Mouse (Mus musculus): ENCODE results near the gene Ryr3.

Ryr3 gene

GRCm38 (mm10) chr2:113216746-113217461 lies at the start of gene Ryr3:
Ryr3 (minus strand) TSS chr2:113217096.
- DNase-seq (ENCODE audit: low spot score in 2 of 2), result peak; percentile 72

GRCm38 (mm10) chr2:113238871-113239270 lies 22.0 kb upstream of the Ryr3 start:
- no peak for DNase-seq (ENCODE audit: low spot score in 2 of 2)

DNA sequence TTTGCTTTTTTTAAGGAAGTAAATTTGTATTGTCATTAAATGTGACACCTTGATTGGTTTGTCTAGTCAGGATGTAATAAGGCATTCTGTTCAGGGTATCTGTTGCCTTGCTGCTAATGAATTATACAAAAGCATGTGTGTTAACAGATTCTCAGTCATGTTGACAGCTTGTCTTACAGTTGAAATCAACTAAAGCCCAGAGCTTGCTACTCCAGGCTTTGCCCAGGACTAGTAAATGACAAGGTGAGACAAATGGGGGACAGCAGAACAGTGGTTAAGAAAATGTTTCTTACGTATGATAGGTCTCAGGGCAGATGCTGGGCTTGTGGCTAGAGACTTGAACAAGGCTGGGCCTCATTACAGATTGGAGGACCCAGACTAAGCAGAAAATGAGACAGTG lies 20.1 kb upstream of the Ryr3 start:
- no peak for DNase-seq (ENCODE audit: low spot score in 2 of 2)

DNA sequence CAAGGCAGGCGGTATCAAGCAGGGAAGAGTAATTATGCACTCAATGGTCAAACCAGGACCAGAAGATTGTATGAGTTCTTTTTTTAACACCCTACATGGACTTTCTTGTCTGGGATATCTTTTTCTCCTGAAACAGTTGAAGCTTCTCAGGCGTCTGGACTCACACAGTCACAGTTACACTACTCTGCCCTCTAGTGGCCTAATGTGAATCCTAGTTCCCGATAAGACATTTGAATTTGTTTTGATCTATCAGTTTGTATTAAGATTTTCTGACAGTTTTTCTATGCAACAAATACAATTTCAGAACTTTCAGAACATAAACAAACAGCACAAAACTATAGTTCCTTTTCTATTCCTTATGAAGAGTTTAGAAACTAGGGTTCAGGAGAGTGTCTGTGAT lies 17.7 kb upstream of the Ryr3 start:
- DNase-seq (ENCODE audit: low spot score in 2 of 2), result peak; percentile 39 to 71

- DNase-seq (ENCODE audit: low spot score in 2 of 2), result no peak
These were observed 16.5 kb upstream of the Ryr3 start for GRCm38 (mm10) chr2:113233356-113233755.

DNA sequence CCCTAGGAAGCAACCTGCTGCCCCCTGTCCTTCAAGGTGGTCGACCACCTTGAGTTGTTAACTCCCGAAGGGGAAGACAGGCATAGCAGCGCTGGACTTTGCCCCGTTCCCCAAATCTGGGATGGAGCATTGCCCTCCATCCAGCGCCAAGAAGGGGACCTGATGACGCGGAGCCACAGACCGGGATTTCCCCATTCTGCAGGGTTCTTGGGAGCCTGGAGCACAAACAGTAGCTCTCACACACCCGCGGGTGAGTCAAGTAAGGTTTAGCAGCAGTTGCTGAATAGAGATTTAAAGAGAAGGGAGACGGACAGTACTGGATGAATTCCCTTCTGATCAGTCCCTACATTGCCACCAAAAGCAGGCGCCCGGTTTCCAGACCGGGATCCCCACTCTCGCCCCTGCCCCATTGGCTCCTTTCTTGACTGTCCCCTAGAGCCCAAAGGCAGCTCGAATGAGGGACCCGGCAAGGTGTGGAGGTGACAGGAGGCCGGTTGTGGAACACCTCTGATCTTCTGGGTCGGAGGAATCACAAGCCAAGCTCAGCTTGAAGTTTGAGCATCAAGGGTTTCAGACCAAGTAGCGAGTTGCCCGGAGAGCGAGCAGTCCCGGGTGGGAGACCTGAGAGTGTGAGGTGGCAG lies 671 bp downstream of the Ryr3 start:
- peak; percentile 36 to 39 for DNase-seq (ENCODE audit: low spot score in 2 of 2)

GRCm38 (mm10) chr2:113210023-113210422 lies 6.9 kb downstream of the Ryr3 start:
- DNase-seq (ENCODE audit: low spot score in 2 of 2), result no peak

GRCm38 (mm10) chr2:113209263-113209662 lies 7.6 kb downstream of the Ryr3 start:
- DNase-seq (ENCODE audit: low spot score in 2 of 2), result no peak

DNA sequence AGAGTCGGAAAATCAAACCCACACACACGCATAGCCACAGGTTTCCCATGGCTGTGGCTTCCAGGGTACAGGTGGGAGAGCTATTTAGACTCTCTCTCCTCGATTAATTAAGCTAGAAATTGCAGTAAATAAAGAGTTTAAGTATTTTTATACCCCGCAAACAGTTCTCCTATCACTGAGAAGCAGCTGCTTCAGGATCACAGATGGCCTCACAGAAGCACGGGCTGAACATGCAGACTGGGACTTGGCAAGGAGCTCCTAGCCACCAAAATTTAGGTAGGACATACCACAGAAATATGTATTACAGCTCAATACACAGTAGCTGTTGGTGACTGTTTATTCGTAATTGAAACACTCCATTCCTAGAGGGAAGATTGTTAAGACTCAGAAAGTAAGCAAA lies 14.0 kb downstream of the Ryr3 start:
- no peak for DNase-seq (ENCODE audit: low spot score in 2 of 2)

DNA sequence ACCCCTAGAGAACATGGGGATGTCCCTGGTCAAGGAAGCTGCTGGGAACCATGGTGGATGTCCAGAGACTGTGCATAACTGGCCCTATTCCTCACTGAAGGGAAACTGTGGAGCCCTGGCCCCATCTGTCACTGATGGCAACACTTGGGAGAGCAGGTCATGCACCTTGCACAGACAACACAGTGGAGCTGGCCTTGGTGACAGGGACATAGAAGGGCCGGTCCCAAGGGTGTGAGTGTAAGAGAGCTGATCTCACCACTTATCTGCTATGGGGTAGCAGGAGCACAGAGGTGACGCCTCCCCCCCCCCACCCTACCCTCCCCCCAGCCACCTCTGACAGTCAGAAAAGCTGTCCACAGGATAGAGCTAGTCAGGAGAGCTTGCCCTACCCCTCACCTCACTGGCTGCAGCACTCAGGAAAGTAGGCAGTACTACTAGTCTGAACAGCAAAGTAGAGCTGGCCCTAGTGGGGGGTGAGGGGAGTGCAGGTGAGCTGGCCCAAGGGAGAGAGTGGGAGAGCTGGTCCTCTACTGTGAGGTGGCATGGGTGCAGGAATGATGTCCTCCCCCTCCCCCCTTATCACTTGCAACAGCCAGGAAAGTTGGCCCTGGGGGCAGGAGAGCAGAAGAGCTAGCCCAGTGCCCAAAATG lies 17.7 kb downstream of the Ryr3 start:
- DNase-seq (ENCODE audit: low spot score in 2 of 2), result no peak

GRCm38 (mm10) chr2:113187158-113187557 lies 29.7 kb downstream of the Ryr3 start:
- DNase-seq (ENCODE audit: low spot score in 2 of 2), result no peak

DNA sequence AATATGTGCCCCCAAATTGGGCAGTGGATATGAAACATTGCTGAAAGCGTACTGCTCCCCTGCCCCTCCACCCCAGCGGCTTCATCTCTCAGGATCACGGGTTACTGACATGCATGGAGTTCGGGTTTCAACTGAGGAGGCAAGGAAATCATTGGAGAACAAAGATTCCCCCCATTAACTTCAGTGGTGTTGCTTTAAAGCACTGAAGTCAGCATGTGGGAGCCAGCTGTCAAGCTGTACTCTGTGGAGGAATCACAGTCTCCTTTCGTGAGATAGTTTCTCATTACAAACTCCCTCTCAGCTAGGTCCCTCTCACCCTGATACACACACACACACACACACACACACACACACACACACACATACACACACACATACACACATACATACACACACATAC lies 35.2 kb downstream of the Ryr3 start:
- no peak for DNase-seq (ENCODE audit: low spot score in 2 of 2)

DNA sequence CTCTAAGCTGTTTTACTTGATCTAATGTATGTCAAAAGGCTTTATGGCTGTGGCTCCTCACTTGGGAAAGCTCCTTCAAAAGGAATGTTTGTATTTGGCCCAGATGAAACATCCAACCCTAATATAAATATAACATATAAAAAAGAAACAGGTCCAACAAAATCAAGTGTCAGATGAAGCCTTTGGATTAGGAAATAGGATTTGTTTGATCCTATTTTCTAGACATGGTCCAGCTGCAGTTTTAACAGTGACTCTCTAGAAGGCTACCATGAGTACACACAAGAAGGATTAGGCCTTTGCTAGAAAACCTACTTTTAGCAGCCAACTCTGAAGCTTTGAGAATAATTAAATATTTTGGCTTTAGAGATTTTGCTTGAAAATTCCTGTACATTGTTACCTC lies 38.8 kb downstream of the Ryr3 start:
- no peak for DNase-seq (ENCODE audit: low spot score in 2 of 2)

DNA sequence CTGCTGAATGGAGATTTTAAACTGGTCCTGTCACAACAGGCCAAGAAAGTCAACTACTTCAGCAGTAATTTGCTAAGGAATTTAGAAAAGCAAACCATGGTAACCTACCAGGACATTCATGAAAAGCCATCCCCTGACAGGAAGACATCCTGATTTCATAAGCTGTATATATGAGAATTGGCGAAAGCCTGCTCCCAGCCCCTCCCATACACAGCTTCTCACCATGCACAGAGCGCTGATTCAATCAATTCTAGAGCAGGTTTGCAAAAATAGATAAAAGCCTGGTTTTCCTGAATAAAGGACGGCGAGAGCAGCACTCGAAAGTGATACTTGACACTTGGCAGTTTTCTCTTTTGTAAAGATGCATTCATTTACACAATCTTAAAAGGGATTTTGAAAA lies 40.6 kb downstream of the Ryr3 start:
- no peak for DNase-seq (ENCODE audit: low spot score in 2 of 2)

DNA sequence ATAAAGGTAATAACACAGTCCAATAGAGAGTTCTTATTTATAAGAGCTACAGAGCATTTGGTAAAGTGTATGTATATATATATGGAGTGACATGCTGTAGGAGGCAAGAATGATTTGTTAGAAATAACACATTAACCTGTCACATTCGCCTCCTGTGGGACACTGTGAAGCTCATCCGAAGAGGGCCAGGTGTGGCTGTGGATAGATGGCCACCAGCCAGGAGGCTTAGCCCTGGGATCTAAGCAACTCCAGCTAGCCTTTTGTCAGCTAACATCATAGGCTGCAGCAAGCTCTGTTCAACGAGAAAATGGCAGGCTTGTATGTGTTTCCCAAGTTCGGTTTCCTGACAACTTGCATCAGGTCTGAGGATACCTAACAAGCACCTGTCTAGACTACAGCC lies 48.8 kb downstream of the Ryr3 start:
- DNase-seq (ENCODE audit: low spot score in 2 of 2), result no peak

- peak; percentile 45 to 50 for DNase-seq (ENCODE audit: low spot score in 2 of 2)
These were observed 55.4 kb downstream of the Ryr3 start for GRCm38 (mm10) chr2:113161494-113161893.

- DNase-seq (ENCODE audit: low spot score in 2 of 2), result no peak
These were observed 79.1 kb downstream of the Ryr3 start for GRCm38 (mm10) chr2:113137766-113138165.

GRCm38 (mm10) chr2:113123476-113123875 lies 93.4 kb downstream of the Ryr3 start:
- DNase-seq (ENCODE audit: low spot score in 2 of 2), result no peak

GRCm38 (mm10) chr2:113119080-113119479 lies 97.8 kb downstream of the Ryr3 start:
- no peak for DNase-seq (ENCODE audit: low spot score in 2 of 2)

DNA sequence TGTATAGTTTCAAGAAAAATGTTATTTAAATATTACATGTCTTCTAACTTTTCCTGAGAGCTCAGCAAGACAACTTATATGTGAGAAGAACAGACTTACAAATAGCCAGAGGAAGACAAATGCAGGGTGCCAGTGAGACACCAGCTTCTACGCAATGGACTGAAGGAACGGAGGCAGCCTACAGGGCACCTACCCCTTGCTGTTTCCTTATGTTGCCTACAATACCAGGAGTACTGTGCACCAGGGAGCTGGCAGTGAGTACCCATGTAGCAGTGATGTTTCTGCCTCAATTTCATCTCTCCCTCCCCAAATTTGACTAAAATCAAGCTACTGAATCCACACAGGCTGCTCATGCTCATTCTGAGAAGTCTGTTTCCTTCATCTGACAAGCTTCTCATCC lies 100.1 kb downstream of the Ryr3 start:
- no peak for DNase-seq (ENCODE audit: low spot score in 2 of 2)

DNA sequence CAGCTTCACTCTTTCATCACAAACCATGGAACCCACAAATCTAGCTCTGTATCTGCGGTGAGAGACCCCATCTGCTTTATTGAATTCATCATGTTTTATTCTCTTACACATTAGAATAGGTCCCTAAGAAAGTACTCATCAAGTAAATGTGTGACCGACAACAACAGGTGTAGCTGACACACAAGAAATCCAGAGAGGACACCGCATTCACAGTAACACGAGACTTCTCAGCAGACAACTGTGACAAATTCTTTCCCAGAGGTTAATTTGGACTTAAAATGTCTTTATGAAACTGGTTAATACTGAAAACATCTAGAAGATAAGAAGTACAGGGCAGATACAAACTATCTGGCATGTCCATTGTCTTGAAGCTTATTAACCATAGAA lies 101.0 kb downstream of the Ryr3 start:
- no peak for DNase-seq (ENCODE audit: low spot score in 2 of 2)

- peak; percentile 22 to 49 for DNase-seq (ENCODE audit: low spot score in 2 of 2)
These were observed 101.5 kb downstream of the Ryr3 start for GRCm38 (mm10) chr2:113115248-113115896.

DNA sequence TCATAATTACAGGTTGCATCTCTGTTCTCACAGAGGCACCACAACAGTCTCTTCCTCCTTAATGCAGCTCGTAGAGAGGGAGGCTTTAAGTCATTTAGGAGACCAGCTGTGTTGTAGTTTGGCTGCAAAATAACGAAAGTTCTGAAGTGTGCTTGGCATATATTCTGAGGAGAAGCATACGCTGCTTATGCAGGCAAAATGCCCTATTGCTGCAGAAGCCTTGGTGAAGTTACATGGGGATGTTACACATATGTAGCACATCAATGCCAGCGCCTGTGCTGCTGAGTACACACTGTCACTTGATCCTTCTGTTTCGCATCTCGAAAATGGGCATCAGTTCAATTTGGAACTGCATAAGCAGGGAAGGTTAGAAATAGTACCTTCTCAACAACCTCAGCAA lies 112.3 kb downstream of the Ryr3 start:
- DNase-seq (ENCODE audit: low spot score in 2 of 2), result peak in 1 of 2 experiments; percentile 33

All from right cerebral cortex, adult 2 months (tissue).